Mouse (Mus musculus) retina, postnatal 1 day (tissue): ENCODE measurements around the gene Chil1.

Source experiments
- DNase-seq: peaks from one replicate; pipeline ENCODE4 v3.0.0-alpha.2; 2012

Chil1 gene

DNA sequence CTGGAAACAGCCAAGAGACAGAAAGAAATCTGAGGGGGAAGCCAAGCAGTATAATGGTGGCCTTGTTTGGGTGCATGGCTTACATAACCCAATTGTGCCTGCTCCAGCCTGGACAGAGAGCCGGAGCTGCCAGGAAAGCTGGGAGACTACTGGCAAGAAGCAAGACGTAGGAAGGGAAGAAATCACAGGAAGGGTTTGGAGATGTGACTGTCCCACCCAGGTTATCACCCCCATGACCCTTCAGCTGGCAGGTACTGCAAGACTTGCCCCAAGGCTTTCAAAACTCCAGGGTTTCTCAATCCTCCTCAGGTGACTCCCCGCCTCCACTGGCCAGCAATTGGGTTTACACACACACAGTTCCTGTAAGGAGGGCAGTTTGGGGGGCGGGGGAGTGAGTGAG lies at the start of gene Chil1:
Chil1 (plus strand) TSS at position 152 of the 400 bp plus-strand sequence.
- peak; percentile 46 for DNase-seq

DNA sequence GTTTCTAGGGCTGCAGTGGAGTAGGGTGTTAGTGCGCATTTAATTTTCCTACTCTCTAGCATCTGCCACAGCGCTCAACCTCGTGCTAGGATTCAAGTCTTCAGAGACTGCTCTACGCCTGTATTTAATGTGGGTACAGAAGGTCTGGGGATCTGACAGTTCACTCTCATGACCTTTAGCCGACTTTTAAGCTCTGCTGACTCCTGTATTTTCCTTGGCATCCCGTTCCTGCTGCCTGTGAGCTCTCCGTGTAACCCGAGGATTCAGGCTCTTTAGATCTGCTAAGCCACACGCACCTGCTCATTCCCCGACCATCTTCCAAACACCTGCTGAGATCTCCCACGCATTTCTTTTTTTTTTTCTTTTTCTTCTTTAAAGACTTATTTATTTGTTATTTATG lies 48.7 kb upstream of the Chil1 start:
- no peak for DNase-seq

DNA sequence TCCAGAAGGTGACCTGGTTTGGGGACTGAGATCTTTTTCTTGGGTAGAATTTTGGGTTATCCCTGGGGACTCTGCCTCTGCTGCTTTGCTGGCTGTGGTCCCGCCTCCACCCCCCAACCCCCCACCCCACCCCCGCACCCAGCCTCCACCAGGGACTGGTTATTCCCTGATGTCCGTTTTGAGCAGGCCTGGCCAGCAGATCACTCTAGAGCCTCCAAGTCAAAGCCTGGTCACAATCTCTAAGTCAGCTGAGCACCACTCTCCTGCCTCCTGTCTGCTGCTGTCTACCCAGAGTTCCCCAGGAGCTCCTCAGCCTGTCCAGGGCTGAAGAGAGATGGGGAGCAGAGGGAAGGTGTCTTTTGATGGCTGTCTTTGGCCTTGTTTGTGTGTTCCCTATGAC lies 45.6 kb upstream of the Chil1 start:
- no peak for DNase-seq

DNA sequence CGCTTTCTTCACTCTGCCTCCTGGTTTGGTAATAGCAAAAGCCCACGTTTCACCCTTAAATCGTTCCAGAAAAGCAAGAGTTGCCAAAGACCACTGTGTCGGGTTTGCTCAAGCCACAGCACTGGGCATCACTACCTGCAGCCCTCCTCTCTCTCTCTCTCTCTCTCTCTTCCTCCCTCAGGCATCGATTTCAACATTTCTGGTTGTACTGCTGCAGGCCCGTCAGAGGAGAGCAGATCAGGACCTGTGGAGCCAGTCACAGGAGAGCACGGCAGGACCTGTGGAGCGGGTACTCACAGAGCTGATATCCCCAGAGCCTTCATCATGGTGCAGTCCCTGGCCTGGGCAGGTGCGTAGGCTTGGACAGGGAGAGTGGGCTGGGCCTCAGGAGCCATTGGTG lies 43.6 kb upstream of the Chil1 start:
- no peak for DNase-seq

DNA sequence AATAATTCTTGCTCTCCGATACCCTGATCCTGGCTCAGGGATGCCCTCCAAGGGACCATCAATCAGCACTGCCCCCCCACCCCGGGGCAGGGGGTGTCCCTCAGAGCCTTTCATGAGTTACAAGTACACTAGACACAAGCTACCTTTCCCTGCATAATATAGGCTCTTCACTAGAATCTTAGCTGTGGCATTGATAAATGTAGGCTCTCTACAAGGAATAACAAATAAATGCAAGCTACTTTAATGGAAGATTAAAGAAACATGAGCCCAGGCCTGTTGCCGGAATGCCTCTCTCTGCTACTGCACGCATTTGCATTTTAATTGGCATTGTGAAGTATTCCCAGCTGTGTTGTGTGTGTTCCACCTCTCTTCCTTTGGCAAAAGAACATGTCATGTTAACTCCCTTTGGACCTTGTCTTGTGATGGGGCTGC lies 39.6 kb upstream of the Chil1 start:
- DNase-seq: no peak

DNA sequence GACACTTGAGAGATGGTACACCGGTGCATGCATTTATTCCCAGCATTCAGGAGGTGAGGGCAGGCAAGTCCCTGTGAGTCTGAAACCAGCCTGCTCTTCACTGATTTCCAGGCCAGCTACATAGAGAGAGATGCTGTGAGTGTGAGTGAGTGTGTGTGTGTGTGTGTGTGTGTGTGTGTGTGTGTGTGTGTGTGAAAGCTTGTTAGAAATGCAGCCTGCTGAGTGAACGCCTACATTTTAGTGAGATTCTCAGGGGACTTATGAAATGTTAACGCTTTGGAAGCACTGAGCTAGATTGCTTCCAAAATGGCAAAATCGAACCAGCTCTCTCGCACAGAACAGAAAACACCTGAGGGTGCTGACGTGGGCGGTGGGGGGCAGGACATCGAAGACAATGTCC lies 35.9 kb upstream of the Chil1 start:
- DNase-seq: no peak

DNA sequence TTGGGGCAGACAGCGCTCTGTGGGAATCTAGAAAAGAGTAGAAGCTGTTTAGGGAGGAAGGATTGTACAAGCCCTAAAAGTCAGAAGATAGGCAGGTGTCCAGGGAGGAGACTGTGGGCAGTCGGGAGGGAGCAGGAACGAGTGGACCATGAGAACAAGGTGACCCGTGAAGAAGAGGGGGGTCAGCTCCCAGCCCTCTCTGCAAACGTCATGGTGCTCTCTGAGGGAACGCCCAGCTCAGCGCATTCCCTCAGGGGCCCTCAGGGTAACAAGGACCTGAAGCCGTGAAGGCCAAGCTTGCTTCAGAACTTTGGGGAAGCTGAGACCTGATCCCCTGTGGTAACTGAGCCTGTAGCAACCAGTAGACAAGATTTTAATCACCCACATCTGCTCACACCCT lies 31.9 kb upstream of the Chil1 start:
- DNase-seq: no peak

DNA sequence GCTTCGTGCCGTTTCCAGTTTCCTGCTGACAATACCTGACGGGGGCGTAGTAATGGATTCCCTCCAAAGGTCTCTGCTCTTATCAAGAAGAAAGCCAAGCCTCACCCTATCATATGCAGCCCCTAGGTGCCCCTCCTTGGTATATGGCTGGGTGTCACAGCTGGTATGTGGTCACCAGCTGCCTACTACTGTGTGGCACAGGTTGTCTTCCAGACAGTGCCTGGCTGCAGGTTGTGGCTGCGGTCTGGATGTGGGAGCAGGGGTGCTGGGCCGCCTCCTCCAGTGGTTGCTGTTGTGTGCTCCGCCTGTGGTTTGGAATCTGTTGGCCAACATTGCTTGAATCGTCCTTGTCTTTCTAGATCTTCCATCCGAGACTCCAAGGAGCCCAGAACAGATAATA lies 31.2 kb upstream of the Chil1 start:
- no peak for DNase-seq

DNA sequence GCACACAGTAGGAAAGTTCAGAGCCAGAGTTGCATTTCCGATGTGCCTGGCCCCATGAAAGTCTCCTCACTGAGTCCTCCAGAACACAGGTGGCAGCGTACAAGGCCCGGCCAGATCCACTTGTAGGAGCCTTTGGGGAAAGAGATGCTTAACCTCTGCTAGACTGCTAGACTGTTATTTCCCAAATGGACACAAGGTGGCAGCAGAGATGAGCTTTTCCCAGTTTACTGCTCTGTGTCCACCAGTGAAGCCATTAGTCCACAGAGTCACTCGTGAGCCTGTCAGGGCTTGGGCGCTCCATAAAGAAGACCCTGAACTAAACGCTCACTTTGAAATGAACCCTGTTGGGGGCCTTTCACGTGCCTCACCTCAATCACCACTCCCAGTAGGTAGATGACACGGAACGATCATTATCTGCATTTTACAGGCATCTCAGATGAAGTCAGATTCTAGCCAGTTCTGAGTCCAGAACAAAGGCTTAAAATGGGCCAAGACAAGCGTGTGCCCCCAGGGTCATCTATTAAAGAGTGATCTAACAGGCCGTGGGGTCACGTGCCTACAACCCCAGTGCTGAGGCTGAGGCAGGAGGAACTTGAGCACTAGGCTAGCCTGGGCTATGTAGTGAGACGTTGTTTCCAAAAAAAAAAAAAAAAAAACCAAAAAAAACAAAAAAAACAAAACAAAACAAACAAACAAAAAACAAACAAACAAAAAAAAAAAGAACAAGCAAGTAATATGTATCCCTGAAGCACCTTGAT lies 30.1 kb upstream of the Chil1 start:
- DNase-seq: peak; percentile 94

DNA sequence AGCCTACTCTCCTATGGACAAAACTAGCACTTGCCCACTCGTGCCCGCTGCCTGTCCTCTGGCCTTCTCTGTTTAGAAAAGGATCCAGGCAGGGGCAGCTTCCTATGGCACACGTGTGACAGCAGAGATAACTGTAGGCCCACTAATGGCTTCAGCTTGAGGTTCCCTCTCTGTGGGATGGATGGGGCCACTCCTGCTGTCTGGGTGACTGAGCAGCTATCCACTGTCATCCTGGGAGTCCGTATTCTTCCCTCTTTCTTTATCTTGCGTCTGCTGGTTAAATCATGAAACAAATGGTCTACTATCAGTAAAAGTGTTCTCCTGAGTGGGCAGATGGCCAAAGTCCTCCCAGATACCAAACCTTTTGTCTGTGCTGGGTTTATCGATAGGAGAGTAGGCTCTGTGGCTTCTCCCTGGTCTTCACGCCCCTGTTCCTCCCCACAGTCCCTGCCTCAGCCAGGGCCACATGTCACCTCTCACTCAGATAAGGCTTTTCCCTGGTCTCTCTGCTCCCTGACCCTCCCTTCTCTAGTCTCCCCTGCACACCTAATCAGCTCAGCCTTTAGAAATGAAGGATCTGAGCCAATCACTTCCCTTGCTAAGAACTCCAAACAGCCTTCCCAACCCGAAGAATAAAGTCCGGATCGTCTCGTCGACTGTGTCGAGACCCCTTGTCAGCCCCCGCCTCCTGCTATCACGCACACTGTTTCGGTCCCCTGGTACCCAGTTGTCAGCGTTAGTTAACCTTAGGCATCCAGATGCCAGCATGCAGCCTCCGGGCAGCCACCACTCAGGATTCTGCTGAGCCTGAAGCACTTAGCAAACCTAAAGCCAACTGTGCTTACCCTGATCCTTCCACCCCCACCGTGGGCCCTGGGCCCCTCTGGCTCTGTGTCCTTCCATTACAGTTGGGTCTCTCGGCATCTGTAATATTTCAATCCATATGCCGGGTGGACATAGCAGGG lies 29.1 kb upstream of the Chil1 start:
- no peak for DNase-seq

DNA sequence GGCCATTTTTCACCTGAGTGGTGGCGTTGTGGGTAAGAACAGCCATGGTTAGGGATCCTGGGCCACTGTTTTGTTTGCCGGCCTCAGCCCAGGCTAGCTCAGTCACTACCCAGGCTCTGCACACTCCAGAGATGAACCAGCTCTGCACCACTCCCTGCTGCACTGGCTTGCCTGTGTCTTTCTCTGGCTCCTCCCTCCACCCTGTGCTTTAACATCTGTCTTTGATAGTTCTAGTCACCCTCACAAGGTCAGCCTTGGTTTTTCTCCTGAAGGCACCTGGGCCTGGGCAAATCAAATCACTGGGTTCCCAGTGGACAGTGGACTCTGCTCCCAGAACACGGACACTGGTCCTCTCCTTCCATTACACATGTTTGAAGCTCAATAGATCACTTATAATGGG lies 27.9 kb upstream of the Chil1 start:
- no peak for DNase-seq

DNA sequence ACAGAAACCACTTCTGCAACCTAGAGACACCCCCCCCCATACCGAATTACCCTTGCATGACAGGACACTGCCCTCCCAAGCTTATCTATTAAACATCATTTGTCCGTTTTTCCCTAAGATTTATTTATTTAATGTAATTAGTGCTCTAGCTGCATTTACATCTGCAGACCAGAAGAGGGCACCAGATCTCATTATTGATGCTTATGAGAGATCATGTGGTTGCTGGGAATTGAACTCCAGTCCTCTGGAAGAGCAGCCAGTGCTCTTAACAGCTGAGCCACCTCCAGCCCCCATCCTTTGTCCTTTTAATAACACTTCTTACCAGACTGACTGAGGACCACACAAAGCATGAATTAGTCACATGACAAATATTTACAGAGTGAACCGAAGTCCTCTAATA lies 27.3 kb upstream of the Chil1 start:
- no peak for DNase-seq

DNA sequence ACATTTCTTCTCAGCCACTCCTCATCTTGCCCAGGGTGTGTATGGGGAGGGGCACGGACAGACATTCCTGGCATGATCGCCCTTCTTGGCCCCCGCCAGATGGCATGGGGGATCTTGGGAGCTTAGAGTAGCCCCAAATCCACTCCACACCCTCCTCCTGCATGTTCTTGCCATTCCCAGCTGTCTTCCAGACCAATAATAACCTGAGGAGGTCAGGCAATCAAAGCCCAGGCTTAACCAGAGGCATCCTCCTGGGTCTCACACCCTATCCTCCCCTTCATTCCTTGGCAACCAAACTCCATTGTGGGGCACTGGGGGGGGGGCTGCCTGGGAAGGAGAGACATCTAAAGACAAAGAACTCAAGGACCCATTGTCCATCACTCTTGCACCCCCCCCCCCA lies 21.6 kb upstream of the Chil1 start:
- DNase-seq: no peak

DNA sequence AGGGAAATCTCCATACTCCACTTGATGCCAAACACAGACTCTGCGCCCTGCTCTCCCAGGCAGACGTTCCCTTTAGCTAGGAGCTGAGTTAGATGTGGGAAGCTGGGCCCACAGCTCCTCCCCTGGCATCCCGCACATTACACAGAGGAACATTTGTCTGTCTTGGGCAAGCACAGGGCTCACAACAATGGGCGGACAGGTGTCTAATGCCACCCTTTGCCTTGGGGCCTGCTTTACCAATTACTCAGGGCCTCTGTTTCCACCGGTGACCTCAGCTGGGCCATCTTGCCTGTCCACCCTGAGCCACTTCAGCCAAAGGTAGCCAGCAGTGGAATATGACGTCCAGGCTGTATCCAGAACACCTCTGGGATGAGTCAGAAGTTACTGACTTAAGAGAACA lies 20.6 kb upstream of the Chil1 start:
- DNase-seq: no peak

DNA sequence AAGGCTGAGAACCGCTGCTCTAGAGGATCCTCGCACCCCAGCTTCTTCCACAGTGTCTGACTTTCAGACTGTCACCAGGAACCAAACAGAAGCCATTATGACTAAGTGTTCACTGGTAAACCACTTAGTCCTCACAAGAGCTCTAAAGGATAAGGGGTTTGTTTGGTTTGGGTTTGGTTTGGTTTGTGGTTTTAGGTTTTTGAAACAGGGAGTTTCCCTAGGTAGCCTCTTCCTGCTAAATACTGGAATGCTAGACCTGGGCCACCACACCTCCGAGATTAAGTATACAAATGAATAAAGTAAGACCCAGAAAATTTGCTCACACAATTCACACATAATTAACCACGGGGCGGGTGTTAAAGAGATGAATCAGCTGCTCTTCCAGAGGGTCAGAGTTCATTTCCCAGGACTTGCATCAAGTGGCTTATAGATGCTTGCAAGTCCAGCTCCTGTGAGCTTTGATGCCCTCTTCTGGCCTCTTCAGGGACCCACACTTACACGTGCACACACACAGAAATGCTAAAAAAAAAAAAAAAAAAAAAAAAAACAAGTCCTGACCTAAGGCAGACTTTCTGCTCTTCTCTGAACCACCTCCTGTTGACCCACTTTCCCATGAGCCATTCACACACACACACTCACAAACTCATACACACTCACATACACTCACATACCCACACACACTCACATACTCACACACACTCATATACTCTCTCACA lies 19.3 kb upstream of the Chil1 start:
- no peak for DNase-seq

DNA sequence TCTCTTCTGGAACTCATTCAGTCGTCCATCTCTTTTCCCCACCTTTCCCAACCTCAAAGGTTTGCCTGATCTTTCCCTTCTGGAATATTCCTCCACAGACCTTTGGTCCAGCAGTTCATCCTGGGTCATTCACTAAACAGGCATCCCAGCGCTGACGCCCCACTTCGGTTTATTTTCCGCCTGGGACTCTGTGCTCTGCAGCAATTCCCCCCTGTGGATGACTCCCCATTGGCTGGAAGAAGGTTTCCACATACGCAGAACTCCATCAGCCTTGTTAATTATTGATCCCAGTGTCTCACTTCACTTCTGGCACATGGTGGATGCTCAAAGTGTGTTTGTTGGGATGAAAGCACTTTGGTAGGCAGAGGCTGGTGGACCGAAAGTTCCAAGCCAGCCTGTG lies 18.5 kb upstream of the Chil1 start:
- DNase-seq: no peak

DNA sequence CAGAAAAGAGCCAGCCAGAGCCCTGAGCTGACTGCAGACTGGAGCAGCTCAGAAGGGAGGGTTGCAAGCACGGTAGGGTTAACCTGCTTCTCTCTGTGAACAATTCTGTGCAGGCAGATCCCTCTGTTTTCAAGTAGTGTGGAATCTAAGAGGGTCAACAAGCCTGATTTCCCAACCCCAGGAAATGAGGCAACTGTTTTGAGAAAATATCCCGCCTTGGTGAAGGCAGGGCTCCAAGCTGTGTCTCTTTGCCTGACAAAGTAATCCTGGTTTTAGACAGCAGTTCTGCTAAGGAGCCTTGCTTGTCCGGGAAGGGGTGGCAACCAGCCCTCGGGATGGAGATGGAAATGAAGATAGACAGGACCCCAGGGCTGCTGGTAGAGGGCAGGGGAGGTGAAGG lies 17.5 kb upstream of the Chil1 start:
- no peak for DNase-seq

DNA sequence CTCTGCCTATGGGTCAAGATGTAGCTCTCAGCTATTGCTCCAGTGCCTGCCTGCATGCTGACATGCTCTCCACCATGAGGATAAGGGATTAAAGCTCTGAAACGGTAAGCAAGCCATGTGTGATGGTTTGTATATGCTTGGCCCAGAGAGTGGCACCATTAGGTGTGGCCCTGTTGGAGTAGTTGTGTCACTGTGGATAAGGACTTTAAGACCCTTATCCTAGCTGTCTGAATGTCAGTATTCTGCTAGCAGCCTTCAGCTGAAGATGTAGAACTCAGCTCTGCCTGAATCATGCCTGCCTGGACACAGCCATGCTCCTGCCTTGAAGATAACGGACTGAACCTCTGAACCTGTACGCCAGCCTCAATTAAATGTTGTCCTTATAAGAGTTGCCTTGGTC lies 15.4 kb upstream of the Chil1 start:
- DNase-seq: no peak

DNA sequence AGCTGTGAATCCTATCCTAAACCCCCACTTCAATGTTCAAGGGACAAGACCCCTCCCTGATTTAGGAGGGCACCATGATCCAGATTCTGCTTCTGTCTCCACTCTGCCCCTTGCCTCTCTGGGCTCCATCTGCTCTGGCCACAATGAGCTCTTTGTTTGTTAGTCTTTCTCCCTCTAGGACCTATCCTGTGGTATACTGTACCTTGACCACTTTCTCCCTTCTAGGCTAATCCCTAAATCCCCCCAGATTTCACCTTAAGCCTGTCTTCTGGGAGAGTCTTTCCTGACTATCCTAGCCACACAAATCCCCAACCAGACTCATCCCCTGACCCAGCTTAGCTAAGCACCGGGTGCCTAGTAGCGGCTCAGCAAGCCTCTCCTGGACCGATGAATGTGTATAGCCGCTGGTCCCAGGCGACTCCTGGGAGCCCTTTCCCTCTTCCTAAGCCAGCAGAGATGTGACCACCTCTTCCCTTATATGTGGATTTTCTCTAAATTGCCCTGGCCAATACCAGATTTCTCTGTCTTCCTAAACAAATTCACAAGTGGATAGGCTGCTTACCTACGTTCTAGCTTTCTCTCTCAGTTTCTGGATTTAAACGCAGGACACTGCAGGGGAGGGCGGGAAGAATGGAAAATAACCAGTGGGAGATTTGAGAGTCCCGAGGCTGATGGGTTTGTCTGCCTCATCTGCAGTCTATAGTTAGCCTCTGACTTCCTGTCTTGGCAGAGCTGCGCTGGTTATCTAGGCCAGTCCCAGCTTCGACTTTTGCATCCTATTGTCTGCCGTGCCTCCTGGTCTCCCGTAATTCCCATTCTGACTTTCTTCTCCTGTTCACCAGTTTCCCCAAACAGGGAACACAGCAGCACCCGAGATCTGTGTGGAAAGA lies 14.3 kb upstream of the Chil1 start:
- peak; percentile 82 for DNase-seq

DNA sequence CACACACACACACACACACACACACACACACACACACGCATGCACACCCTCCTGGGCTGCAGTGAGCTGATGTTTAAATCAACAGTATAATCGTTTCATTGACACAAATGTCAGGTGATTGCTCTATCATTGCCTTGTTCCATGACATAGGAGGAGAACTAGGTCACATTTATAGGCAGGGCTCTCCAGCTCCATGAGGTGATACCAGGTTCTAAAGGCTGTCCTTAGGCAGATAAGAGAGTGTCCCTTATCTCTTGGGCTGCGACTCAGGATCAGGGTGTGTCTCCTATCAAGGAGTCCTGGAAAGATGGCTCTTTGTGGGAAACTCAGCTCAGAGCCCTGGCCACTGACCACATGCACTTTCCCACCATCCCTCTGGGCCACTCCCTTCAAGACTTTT lies 13.4 kb upstream of the Chil1 start:
- DNase-seq: no peak

DNA sequence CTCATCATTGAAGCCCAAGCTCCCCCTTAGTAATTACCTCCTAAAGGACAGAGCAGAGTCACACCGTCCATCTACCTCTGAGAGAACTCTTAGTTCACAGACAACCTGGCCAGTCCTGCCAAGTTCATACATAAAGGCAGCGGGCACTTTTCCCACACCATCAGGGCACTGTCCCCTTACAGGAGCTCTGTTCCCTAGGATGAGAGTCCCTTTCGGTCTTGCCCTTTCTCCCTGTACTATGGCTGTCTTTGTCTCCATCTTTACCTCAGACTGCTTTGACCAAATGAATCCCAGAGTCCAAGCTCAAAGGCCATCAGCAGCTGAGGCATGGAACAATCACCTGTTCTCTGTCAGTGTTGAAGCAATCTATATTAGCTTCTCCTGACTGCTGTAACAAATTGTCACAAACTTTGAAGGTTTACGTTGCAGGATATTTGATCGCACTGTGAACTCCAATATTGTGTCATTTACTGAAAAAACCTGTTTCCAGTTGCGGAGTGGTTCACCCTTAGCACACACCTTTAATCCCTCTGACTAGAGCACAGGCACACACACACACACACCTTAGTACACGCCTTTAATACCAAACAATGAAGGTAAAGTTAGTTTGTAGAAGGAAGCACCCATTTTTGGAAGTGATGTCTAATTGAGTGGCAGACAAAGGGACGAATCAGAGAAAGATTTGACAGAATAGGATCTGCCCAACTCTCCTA lies 12.8 kb upstream of the Chil1 start:
- DNase-seq: no peak

DNA sequence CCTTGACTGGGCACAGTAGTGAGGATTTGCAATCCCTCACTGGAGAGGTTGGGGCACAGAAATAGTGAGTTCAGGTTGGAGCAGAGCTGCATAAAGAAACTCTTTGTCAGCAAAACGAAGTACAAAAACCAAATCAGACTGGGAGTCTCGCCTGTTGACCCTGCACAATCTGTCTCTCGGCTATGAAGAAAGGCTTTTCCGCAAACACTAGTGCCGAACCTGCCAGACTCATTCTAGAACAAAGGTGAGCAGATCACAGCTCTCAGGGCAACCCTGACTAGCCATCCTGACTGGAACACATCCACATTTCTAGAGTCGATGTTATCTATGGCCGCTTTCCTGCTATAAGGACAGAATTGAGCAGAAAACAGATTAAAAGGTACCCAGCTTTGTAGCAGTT lies 8.9 kb upstream of the Chil1 start:
- no peak for DNase-seq
